Mouse (Mus musculus) left cerebral cortex, postnatal 4 days (tissue): ENCODE measurements at regions not wholly inside any gene's neighbourhood (a gene's known extent, or its start where the extent isn't known, plus 50 kb on each side); places are given as distances from the start of the nearest gene placed in this dataset.

Experiments
- DNase-seq: peaks from one replicate; pipeline ENCODE4 v3.0.0-alpha.2; 2022
- intact Hi-C: fragments of 180-260 bp; cut with DNase I; formaldehyde crosslinking; loops from one replicate; pipeline ENCODE4 v1.15.1; 2025

GRCm38 (mm10) chr3:34469946-34470345 lies 180.3 kb upstream of the Sox2 start:
- intact Hi-C loops, result no loop called here
- no peak for DNase-seq

GRCm38 (mm10) chr3:34466312-34466711 lies 183.9 kb upstream of the Sox2 start:
- DNase-seq, result no peak
- intact Hi-C loops, result no loop called here

- intact Hi-C loops, result no loop called here
- peak; percentile 43 for DNase-seq
These were observed 185.0 kb upstream of the Sox2 start for GRCm38 (mm10) chr3:34465040-34465831.

DNA sequence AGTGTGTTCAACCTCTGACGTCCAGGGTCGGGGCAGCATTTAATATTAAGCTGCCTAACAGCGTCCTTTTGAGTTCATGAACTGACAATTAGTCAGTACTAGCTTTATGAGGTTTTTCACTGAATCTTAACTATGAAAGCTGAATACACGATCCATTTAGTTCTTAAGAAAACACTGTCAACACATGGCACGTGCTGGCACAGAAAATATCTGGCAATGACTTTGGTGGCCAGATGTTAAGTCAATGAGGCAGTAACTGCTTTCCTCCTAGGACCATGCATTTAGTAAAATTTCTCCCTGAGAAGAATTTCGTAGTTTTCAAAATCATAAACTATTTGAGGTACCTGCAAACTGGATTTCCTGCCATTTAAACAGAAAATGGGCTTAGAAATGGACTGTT lies 191.4 kb upstream of the Sox2 start:
- intact Hi-C loops, result no loop called here

DNA sequence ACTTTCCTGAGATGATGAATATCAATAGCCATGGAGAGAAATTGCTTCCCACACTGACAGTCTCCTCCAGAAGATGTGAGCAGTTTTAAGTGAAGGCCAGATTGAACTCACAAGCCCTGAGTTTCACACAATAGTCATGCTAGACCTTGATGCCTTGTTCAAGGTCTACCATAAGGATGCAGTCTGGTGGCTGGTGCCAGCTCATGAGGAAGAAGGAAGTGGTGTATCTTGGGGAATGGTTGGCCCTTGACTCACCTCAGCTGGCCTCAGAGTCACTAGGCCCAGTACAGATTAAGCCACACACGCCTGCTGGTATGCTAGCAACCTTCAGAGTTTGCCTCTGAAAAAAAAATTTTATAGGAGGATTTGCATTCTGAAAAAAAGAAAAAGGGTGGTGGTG lies 192.4 kb upstream of the Sox2 start:
- DNase-seq, result no peak
- intact Hi-C loops, result no loop called here

More for the DNA sequence above, 191.4 kb upstream of the Sox2 start:
- peak; percentile 34 for DNase-seq

GRCm38 (mm10) chr3:34456488-34457433 lies 193.4 kb upstream of the Sox2 start:
- DNase-seq, result peak; percentile 84
- intact Hi-C loops, result no loop called here

DNA sequence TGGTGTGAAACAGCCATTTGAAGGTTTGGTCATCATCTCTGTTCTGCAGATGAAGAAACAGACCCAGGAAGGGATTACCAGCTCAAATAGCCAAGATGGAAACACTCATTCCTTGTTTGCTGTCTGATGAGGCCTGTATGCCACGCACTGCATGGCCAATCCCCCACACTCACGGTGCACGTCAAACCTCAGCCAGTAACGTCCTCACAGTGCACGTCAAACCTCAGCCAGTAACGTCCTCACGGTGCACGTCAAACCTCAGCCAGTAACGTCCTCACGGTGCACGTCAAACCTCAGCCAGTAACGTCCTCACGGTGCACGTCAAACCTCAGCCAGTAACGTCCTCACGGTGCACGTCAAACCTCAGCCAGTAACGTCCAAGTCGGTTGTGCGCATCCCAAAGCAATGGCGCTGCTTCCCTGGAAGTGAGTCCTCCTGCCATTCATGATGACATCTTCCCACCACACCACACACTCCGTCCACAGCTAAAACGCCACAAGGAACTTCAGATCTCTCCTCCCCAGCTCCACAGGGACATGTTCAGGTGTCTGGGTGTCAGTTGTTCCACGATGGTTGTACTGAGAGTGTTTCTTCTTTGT lies 196.1 kb upstream of the Sox2 start:
- intact Hi-C loops, result no loop called here
- DNase-seq, result no peak

DNA sequence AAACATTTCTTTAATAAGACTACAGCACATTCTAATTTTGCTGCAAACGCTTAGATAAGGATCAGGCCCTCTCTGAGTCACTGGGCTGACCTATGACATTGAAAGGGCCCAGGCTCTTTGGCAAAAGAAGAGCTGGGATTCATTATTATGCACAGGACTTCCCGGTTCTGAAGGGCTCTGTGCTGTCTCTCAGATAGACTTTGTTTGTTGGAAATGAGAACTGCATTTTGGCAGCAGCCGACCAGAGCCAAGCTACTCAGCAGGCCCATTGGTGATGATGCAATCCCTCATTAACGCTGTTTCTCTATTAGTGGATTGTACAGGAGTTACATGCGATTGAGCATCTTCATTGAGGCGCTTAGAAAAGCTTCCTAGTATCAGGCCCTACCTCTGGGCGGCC lies 204.9 kb upstream of the Sox2 start:
- DNase-seq, result peak; percentile 34
- intact Hi-C loops, result no loop called here

GRCm38 (mm10) chr3:34444802-34445201 lies 205.4 kb upstream of the Sox2 start:
- intact Hi-C loops, result loop anchor here (5.0 kb wide), 1 partner anchor 197 kb away; no protein-coding TSS in a partner anchor
- DNase-seq, result no peak

DNA sequence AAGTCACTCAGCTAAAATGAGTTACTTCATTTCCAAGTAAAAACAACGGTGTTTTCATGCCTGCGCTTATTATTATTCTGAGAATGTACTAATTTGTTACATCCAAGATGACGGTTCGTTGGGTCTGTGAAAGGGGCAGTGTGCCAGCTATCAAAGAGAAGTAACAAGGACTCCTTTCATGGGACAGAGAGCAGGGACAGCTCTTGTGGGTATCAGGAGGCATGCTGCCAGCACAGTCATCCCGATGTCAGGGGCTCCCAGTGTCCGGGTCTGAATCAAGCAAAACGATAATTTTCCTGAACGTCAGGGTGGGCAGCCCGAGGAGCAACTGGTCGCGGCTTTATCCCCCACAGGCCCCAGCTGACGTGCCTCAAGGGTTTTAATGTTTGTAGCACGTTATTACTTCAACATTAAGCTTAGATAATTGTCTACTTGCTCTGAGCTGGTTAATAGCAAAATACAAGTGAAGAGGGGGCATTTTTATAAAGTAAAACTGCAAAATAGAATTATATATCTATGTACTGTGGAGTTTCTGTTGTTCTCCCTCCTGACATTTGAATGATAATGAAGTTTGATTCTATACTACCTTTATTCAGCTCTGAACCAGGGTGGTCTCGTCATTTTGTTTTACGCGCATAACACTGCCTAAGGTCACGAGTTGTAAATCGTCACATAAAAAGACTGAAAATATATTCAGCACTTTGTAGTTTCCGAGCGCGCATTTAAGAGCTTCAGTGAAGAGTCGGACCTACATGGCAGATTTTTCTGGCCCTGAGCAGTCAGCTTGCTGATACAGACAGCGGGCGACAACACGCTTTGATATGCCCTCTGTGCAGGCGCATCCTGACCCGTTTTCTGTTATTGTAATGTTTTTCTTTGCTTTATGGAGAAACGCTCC lies 206.2 kb upstream of the Sox2 start:
- intact Hi-C loops, result loop anchor here (5.0 kb wide), 1 partner anchor 198 kb away; no protein-coding TSS in a partner anchor
- peak; percentile 89 for DNase-seq

DNA sequence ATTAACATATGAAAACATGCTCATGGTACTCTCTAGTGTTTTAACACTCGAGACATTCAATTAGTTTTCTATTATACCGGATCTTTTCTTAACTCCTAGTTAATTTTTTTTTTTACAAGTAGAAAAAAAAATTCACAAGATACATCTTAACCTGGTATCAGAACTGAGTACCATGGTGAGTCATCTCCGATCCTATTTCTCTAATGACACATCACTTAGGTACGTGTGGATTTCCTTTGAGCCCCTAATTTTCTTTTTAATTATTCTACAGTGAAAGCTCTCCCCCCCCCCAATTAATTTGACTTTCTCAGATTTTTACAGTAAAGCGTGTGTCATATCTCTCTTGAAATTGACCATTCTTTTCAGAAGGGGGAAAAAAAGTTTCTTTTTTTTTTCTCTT lies 206.9 kb upstream of the Sox2 start:
- DNase-seq, result no peak
- intact Hi-C loops, result loop anchor here (5.0 kb wide), 1 partner anchor 199 kb away; no protein-coding TSS in a partner anchor

DNA sequence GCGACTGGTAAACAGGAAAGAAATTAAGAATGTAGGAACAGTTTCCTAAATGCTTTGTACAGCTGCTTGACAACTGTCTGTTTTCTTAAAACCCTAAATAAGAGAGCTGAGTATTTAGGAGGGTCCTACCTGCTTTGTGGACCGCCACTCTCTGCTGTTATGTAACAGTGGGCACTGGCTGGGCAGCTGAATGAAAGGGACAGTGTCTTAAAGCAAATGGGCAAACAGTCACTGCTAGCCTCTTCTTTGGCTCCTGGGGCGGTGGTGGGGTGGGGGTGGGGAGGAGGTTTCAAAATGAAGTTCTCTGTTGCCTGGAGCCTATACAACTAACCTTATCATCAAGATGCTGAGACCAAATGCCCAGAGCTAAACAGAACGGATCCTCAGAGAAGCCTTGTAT lies 208.4 kb upstream of the Sox2 start:
- DNase-seq, result no peak
- intact Hi-C loops, result loop anchor here (5.0 kb wide), 1 partner anchor 201 kb away; no protein-coding TSS in a partner anchor

DNA sequence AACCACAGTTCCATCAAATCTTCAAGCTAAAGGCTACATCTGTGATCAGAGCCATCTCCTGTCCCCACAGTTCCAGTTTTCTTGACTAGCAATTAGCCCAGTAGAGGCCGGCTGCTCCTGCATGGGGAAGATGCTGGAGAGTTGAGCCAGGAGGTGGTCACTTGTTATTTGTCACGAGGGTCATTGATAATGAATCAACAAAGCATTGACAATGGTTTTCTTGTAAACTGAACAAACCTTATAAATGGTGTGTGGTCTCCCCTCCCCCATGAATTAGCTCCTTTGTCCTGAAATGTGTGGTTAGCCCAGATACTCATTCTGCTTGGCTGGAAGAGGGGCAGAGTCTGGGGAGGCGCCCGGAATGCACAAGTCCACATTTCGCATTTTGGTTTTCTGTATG lies 208.9 kb upstream of the Sox2 start:
- peak; percentile 24 for DNase-seq
- intact Hi-C loops, result loop anchor here (5.0 kb wide), 1 partner anchor 201 kb away; no protein-coding TSS in a partner anchor

DNA sequence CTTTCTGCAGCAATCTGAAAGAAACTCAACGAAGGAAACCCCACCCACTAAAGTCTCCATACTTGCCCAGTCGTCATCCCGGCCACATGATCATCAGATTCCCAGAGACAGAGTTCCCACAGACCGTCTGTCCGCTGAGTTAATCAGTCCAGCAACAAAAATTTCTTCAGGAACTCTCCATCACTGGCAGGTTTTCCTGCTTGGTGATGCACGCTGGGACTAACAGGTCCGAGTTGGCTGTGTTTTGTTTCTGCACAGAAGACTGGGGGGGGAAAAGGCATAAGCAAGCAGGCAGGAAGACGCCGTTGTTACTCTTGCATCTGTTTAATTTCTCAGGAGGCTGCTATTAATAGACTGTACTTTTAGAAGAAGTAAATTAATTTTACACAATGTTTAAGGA lies 215.3 kb upstream of the Sox2 start:
- intact Hi-C loops, result no loop called here
- DNase-seq, result no peak

DNA sequence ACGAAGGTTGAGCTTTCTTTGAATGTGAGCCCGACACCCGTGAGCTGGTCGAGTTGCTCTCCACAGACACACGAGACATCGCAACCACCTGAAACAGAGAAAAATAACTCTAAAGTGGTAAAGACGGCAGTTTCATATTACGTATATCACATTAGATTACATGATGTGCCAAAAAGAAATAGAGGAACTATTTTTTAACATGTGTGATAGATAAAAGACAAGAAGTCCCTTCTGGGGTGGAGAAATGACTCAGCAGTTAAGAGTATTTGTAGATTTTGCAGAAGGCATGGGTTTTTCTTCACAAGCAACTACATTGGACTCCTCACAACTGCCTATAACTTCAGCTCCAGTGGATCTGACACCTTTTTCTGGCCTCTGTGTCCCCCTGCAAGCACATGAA lies 222.2 kb upstream of the Sox2 start:
- intact Hi-C loops, result no loop called here
- no peak for DNase-seq

DNA sequence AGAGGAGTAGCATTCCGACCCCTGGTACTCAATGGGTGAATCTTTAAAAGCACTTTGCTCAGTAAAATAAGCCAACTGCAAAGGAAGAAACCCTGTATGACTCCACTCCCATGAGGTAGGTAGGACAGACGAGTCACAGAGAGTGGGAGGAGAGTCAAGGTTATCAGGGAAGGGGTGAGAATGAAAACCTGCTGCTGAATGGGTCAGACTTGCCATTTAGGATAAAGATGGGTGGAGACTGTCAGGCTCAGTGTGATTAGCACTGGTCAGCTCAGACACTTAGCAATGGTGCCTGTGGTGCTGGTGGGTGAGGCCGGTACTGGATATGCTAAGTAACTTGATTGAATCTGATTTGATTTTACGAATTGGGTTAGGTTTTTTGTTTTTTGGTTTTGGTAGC lies 222.7 kb upstream of the Sox2 start:
- no peak for DNase-seq
- intact Hi-C loops, result no loop called here

- no peak for DNase-seq
- intact Hi-C loops, result no loop called here
These were observed 223.2 kb upstream of the Sox2 start for GRCm38 (mm10) chr3:34426955-34427354.

GRCm38 (mm10) chr3:34411915-34412306 lies 238.3 kb upstream of the Sox2 start:
- intact Hi-C loops, result no loop called here

GRCm38 (mm10) chr3:34411142-34411914 lies 238.9 kb upstream of the Sox2 start:
- DNase-seq, result peak; percentile 52
- intact Hi-C loops, result no loop called here

More at GRCm38 (mm10) chr3:34411915-34412306, 238.3 kb upstream of the Sox2 start:
- DNase-seq, result no peak
